Mouse (Mus musculus): Measurements from ENCODE around the gene Gm266.

The Gm266 gene

GRCm38 (mm10) chr12:111454543-111455280 lies 30.9 kb downstream of the Gm266 start:
- no peak for DNase-seq (ENCODE audit: low spot score in 2 of 2)

DNA sequence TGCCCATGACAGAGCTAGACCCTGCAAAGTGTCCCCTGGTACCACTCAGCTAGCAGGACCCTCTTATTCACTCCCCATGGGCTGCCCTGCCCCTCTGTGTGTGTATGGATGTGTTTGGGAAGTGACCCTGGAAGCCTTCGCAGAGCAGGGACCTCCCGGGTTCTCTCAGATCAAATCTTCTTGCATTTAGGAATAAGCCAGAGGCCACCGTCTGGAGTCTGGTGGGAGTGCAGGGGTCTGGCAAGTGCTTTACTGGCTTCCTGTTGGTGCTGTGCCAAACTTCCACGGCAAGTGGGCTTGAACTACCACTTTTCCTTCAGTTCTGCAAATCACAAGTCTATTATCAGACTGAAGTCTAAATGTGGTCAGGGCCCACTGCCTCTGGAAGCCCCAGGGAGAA lies 31.6 kb downstream of the Gm266 start:
- no peak for DNase-seq (ENCODE audit: low spot score in 2 of 2)

DNA sequence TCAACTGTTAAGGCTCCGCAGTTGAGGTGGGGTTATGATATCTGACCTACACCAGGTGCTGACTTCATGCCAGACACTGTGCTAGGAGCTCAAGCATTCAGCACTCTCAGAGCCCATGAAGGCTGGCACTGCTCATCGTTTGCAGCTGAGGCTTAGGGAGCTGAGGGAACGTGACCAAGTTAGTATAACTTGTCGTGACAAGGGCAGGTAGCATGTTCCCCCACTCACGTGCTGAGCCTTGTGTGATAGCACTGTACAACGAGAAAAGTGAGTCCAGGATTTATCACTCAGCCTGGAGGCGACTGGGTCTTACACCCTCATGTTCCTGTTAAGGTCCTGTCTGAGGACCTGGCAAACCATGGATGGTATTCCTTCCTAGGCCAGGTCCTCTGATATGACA lies 34.1 kb downstream of the Gm266 start:
- no peak for DNase-seq (ENCODE audit: low spot score in 2 of 2)

DNA sequence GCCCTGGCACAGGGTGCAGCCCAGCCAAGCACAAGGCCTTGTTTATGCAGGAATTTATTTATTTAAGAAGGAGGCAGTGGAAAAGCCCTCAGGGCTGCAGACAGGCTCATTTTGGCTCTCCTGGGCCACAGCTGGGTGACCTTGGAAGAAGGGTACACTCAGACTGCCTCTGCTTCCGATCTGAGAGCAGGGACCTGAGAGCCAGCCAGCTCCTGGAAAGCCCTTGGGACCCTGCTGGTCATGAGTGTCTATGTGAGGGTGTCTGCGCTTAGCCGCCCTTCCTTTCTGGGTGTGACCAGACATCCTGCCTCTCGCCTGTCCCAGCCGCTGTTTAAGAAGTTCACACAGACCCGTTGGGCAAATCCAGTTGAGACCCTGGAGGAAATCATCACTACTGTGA lies 35.3 kb downstream of the Gm266 start:
- no peak for DNase-seq (ENCODE audit: low spot score in 2 of 2)

GRCm38 (mm10) chr12:111448931-111449705 lies 36.5 kb downstream of the Gm266 start:
- DNase-seq (ENCODE audit: low spot score in 2 of 2): no peak

GRCm38 (mm10) chr12:111447898-111448760 lies 37.5 kb downstream of the Gm266 start:
- DNase-seq (ENCODE audit: low spot score in 2 of 2): no peak

DNA sequence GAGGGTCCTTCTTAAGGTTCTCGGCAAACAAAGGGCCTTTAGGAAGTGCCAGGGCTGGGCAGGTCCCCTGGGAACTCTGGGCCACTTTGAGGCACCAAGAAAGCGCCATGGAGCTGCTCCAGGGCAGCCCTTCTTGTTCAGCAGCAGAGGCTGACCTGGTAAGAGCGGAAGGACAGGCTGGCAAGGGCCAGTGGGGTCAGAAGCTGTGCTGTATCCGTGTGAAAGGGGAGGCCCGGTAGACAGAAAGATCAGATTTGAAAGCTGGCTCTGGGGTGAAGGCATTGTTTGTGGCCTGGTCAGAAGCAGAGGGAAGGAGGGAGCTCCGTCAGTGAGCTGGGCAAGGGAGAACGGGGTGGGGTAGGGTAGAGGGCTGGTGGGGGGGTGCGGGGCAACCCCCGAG lies 38.3 kb downstream of the Gm266 start:
- no peak for DNase-seq (ENCODE audit: low spot score in 2 of 2)

- no peak for DNase-seq (ENCODE audit: low spot score in 2 of 2)
Observed at GRCm38 (mm10) chr12:111446745-111447144, 38.9 kb downstream of the Gm266 start.

- no peak for DNase-seq (ENCODE audit: low spot score in 2 of 2)
Observed at GRCm38 (mm10) chr12:111445890-111446613, 39.6 kb downstream of the Gm266 start.

DNA sequence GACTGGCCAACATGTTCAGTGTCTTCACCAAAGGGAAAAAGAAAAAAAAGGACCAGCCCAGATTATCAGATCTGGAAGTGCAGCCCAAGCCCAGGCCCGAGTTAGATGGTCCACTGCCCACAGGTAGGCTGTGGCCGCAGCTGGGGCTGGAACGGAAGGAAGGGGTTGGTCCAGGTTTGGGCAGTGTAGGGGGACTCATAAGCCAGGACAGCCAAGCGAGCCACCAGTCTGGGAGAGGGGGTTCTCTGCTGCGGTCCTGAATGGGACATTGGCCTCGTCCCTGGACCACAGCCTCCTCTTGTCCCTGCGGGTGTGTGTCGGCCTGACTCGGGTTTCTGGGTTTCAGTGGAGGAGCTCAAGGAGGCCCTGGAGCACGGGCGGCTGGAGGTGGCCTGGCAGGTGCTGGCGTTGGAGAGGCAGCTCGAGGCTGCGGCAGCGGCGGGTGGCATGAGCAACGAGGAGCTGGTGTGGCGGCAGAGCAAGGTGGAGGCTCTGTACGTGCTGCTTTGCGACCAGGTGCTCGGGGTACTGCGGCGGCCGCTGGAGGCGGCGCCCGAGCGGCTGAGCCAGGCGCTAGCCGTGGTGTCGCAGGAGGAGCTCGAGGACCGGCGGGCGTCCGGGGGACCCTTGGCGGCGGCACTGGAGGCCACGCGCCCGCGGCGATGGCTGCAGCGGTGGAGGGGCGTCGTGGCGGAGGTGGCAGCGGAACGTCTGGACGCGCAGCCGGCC lies 40.3 kb downstream of the Gm266 start:
- DNase-seq (ENCODE audit: low spot score in 2 of 2): no peak

- no peak for DNase-seq (ENCODE audit: low spot score in 2 of 2)
Observed at GRCm38 (mm10) chr12:111443921-111444831, 41.4 kb downstream of the Gm266 start.

- DNase-seq (ENCODE audit: low spot score in 2 of 2): no peak
Observed at GRCm38 (mm10) chr12:111443011-111443870, 42.4 kb downstream of the Gm266 start.

GRCm38 (mm10) chr12:111442309-111443010 lies 43.2 kb downstream of the Gm266 start, which contains the start of gene Tnfaip2:
Tnfaip2 (plus strand) TSS chr12:111442469.
- DNase-seq (ENCODE audit: low spot score in 2 of 2): no peak

DNA sequence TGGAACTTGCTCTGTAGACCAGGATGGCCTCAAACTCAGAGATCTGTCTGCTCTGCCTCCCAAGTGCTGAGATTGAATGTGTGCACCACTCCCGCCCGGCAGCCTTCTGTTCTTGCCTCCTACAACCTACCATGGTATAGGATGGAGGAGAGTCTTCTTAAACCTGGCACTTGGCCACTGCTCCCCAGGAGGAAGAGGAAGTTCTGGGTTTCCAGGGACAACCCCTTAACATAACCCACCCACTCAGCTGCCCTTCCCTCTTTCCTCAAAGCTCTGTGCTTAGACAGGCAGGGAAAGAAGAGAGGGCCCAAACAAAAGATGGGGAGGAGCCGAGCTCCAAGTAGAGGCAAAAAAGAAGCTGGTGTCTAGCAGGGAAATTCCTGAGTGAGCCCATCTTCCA lies 44.1 kb downstream of the Gm266 start:
- no peak for DNase-seq (ENCODE audit: low spot score in 2 of 2)

GRCm38 (mm10) chr12:111440701-111441373 lies 44.8 kb downstream of the Gm266 start:
- no peak for DNase-seq (ENCODE audit: low spot score in 2 of 2)

DNA sequence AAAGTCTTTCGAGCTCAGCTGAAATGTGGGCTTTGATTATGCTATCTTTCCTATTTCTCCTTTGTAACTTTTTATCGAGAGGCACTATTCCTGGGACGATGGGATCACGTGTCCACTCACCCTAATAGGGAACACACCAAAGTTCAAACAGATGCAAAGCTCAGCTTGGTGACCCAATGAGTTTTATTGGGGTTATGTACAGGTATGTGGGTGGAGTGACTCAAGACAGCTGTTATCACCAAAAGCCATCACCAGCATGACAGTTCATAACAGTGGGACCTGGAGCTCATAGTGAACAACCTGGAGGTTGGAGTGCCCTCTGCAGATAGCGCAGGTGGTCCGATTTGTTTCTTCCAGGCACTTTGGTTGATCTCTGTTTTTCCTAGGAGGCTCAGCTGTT lies 46.8 kb downstream of the Gm266 start:
- DNase-seq (ENCODE audit: low spot score in 2 of 2): no peak

DNA sequence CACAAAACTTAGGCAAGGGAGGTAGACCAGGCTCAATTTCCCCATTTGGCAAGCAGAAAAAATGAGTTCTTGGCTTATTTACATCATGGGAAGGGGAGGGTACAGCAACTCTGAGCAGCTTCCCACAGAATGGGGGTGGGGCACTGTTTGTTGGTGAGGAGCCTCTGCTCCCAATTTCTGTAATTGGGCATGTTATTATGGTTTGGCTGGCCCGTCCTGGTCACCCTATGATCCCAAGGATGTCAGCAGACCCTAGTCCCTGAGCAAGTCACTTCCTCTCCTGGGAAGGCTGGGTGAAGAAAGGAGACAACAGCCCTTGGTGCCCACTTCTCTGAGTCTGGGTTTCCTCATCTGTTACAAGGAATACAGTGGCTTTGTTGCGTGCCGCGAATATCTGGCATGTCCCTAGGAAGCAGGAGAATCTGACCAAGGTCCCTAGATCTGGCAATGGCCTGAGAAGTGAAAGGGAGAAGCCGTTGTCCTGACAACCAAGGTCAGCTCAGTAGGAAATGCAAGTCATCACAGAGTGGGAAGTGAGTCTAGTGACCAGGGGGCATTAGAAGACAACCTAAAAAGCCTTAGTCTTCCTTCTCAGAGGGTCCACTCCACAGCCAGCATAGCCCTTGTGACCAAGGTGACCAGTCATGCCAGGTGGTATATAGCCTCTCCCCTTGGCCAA lies 48.3 kb downstream of the Gm266 start:
- no peak for DNase-seq (ENCODE audit: low spot score in 2 of 2)
